Mouse (Mus musculus) ES-Bruce4 (cell line): ENCODE data around the gene Pknox2.
A peak's percentile ranks its signal among the peaks of the same experiment; 100 is the strongest.

Source experiments
- CTCF ChIP-seq: IDR thresholded peaks from one replicate; pipeline ENCODE4 v1.8.1; 2011; ENCODE audit warnings: low read depth, low read length
- EP300 ChIP-seq: IDR thresholded peaks from 2 replicates; pipeline ENCODE4 v1.6.1; 2011; ENCODE audit warnings: low read depth, low read length; ENCODE audit not compliant: insufficient read depth
- POLR2A ChIP-seq: IDR thresholded peaks from one replicate; pipeline ENCODE4 v1.8.1; 2011; ENCODE audit warnings: low read length; ENCODE audit not compliant: insufficient read depth

GRCm38 (mm10) chr9:37101059-37101940 is 45.9 kb downstream of the Pknox2 start:
- TF ChIP-seq EP300 (peak; percentile 72; the same call in 1 of the 2 replicates), POLR2A (no peak), CTCF (no peak)
